Mouse (Mus musculus): Measurements from ENCODE around the gene Runx1.
A peak's percentile ranks its signal among the peaks of the same experiment; 100 is the strongest.

The Runx1 gene

GRCm38 (mm10) chr16:92645423-92646115 is 180.4 kb downstream of the Runx1 start:
- no peak for DNase-seq

GRCm38 (mm10) chr16:92644718-92645422 is 181.1 kb downstream of the Runx1 start:
- DNase-seq, result peak; percentile 77

- no peak for DNase-seq
These were observed 181.6 kb downstream of the Runx1 start for GRCm38 (mm10) chr16:92644315-92644714.

- DNase-seq, result no peak
These were observed 183.7 kb downstream of the Runx1 start for GRCm38 (mm10) chr16:92642283-92642682.

GRCm38 (mm10) chr16:92641053-92641452 is 184.9 kb downstream of the Runx1 start:
- DNase-seq, result peak; percentile 24

GRCm38 (mm10) chr16:92639093-92639492 is 186.9 kb downstream of the Runx1 start:
- no peak for DNase-seq

- no peak for DNase-seq
These were observed 188.9 kb downstream of the Runx1 start for GRCm38 (mm10) chr16:92637033-92637432.

GRCm38 (mm10) chr16:92632115-92632763 is 193.7 kb downstream of the Runx1 start:
- no peak for DNase-seq

- DNase-seq, result no peak
These were observed 194.3 kb downstream of the Runx1 start for GRCm38 (mm10) chr16:92631637-92632036.

- no peak for DNase-seq
These were observed 195.0 kb downstream of the Runx1 start for GRCm38 (mm10) chr16:92630950-92631349.

GRCm38 (mm10) chr16:92629829-92630228 is 196.1 kb downstream of the Runx1 start:
- DNase-seq, result no peak

- DNase-seq, result no peak
These were observed 198.7 kb downstream of the Runx1 start for GRCm38 (mm10) chr16:92627262-92627661.

- no peak for DNase-seq
These were observed 202.0 kb downstream of the Runx1 start for GRCm38 (mm10) chr16:92623953-92624352.

GRCm38 (mm10) chr16:92621859-92622258 is 204.1 kb downstream of the Runx1 start:
- no peak for DNase-seq

GRCm38 (mm10) chr16:92620841-92621518 is 205.0 kb downstream of the Runx1 start:
- no peak for DNase-seq

- DNase-seq, result no peak
These were observed 209.1 kb downstream of the Runx1 start for GRCm38 (mm10) chr16:92616839-92617238.

GRCm38 (mm10) chr16:92615234-92615799 is 210.6 kb downstream of the Runx1 start:
- no peak for DNase-seq

- DNase-seq, result no peak
These were observed 213.4 kb downstream of the Runx1 start for GRCm38 (mm10) chr16:92612546-92612945.

- no peak for DNase-seq
These were observed 214.3 kb downstream of the Runx1 start for GRCm38 (mm10) chr16:92611641-92612149.

- no peak for DNase-seq
These were observed 215.5 kb downstream of the Runx1 start for GRCm38 (mm10) chr16:92610464-92610863.

GRCm38 (mm10) chr16:92609717-92610077 is 216.3 kb downstream of the Runx1 start:
- DNase-seq, result no peak

- no peak for DNase-seq
These were observed 216.8 kb downstream of the Runx1 start for GRCm38 (mm10) chr16:92609006-92609716.

Data from thymus, postnatal 25 days (tissue).